Mouse (Mus musculus) CD4-positive helper T cell, adult 2 months (primary cell): ENCODE data around the gene Irgq.

Experiments used
- DNase-seq: peaks from one replicate; pipeline ENCODE4 v3.0.0-alpha.2; 2012; ENCODE audit warnings: low read depth, missing footprints, low spot score

Gene Irgq

DNA sequence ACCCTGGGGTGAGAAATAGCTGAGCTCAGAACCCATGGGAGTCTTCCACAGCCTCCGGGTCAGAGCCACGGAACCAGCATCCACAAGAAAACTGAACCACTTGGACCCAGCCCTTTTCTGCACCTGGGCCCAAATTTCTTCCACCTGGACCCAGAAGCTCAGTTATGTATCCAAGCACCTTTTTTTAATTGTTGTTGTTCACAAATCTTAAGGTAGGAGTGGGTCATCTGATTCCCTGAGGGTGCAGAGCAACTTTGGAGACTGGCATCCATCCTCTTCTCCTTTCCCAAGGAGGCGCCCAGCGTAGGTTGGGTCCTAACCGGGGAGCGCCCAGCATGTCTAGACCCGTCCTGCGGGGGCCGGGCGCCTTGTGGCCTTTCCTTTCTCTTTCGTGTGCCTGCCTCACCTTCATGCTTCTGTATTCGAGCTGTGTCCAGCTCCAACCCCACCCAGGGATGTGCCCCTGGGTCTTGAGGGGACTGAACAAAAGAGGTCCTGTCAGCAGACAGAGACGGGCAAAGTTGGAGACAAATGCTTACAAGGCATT, 15.7 kb downstream of the Irgq start, which contains the start of the genes Pinlyp and Xrcc1:
Gene Pinlyp, minus strand, starts transcription at position 51 of the 547 bp plus-strand sequence.
Gene Xrcc1, plus strand, starts transcription at position 222 of the 547 bp plus-strand sequence.
- DNase-seq: peak; percentile 22

DNA sequence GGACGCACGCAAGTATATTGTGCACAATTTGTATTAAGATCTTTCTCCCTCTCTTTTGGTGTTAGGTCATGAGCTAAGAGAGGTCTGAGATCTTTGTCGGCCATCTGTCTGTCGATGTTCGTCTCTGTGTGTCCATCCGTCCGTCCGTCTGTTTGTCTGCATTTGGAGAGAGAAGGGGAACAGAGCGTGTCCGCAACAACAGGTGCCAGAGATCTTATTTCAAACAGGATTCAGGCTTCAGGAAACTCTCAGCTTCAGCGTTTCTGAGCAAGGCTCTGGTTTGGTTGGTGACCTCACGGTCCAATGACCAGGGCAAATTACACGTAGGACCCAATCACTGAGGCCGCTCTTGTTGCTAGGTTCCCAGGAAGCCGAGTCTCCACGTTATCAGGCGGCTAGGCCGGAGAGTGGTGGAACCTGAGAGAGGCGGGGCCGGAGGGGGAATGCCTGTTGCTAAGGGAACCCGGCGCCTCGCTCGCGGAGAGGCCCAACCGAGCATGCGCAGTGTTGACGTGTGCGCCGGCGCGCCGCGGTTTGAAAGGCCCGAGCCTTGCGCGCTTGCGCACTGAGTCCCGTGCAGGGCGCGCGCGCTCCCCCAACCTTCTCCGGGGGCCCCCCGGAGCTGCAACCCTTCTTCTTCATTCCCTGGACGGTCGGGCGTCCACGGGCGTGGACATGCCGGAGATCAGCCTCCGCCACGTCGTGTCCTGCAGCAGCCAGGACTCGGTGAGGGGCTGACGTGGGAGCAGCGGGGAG, 16.3 kb downstream of the Irgq start:
- DNase-seq: peak; percentile 97

DNA sequence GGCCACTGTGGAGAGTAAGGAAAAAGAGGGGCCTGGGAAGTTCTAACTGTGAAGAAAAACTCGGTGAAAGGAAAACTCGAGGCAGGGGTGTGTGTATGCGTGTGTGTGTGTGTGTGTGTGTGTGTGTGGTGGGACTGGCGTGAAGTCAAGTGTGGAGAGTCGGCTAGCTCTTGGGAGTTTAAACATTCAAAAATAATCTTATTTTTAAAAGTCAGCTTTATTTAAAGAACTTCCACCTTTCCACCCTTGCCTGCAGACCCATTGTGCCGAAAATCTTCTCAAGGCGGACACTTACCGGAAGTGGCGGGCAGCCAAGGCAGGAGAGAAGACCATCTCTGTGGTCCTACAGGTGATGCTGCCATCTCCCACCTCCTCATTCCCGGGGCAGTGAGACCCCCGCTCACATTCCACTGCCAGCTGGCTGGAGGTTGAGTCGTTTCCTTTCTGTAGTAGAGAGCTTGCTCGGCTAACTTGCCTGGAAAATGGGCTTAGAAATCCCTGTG, 17.1 kb downstream of the Irgq start:
- DNase-seq: no peak

DNA sequence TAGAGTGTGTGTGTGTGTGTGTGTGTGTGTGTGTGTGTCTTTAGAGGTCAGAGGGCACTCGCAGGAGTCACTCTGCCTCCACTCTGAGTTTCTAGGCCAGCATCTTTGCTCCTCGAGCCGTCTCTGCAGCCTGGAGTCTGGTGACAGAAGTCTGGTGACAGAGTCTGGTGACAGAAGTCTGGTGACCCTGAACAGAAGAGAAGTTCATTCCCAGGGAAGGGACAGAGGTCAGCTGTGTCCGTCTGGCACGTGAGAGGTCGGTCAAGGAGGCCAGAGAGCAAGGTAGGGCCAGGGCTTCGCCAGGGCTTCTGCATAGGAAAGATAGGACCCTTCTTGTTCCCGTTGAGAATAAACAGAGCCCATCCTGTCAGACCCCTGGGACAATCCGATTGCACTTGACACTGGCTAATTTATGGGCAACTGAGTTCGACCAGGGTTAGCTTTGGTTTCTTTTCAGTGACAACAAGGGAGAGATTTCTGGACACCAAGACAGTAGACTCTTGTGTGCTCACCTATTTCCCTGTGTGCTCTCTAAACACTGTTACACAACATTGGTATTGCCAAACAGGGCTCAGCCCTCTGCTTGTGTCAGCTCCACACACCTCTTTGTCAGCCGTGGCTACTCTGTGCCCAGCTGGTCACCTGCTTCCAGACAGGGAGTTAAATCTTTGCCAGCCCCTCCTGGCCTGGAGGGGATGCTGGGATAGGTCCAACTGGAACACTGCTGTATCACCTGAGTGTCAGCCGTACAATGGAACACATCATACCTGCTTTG, 21.7 kb downstream of the Irgq start:
- no peak for DNase-seq

DNA sequence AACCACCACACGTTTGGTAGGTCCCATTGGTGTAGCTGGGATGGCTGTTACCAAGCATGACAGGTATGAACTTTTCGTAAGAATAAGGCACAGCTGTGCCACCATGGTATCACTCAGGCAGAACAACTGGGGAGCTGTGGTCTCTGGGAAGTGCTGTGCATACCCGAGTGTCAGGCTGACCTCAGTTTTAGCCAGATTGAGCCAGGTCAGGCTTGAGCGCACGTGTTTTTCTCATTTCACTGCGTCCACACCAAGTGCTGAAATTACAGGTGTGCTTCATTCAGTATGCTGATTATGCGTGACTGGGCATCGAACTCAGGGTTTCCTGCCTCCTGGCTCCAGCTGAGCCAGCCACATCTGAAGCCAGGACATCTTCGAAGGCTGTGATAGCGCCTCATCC, 25.3 kb downstream of the Irgq start:
- DNase-seq: no peak

DNA sequence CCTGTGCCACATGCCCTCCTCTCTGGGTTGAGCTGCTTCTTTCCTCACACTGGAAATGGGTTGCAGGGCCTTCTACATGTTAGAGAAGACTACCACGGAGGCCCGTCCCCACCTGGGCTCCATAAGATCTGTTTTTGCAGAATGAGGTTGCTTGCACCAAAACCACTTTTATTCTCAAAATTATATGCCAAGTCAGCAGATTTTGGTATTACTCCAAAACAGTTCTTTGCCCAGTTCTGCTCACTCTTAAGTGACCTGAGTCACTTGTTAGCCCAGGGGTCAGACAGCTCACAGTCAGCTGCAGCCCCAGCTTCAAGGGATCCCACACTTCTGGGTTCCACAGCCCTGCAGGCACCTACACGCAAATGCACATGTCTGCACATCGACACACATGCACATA, 31.0 kb downstream of the Irgq start:
- no peak for DNase-seq

DNA sequence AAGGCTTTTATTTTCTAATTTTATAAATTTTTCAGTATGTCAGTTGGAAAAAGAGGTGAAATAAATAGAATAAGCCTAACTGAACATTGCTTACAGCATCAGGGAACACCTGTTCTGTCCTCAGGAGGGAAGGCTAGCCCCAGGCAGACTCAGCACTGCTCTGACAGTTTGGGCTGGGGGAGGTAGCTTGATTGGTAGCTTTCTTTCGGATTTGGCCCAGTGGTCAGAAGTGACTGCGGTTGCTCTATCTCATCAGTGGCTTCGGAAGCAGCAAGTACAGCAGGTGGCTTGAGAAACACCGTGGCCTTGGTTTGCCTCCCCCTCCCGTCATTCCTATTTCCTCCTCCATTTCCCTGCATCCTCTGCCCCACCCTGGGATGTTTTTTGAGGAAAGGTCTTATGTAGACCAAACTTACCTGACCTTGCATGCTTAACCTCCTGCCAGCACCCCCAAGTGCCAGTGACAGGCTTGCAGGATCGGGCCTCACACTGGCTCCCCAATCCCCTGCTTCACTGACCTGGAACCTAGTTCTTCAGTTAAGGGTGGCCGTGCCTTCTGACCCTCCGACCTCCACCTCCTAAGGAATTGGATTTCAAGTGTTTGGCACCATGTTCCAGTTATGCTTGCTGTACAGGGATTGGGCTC, 32.8 kb downstream of the Irgq start:
- no peak for DNase-seq

DNA sequence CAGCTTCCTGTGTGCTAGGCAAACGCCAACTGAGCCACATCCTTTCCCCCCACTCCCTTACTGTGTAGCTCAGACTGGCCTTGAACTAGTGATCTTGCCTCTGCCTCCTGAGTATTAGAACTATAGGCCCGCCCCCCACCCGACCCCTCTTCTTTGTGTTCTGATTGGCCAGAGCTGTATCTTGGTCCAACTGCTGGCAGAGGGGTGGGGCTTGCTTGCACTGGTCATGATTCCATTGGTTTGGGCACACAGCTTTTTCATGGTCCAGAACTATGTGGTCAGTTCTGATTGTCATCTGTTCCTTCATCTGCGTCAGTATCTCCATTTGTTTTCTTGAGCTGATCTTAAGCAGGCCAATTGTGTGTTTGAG, 33.3 kb downstream of the Irgq start:
- DNase-seq: no peak

DNA sequence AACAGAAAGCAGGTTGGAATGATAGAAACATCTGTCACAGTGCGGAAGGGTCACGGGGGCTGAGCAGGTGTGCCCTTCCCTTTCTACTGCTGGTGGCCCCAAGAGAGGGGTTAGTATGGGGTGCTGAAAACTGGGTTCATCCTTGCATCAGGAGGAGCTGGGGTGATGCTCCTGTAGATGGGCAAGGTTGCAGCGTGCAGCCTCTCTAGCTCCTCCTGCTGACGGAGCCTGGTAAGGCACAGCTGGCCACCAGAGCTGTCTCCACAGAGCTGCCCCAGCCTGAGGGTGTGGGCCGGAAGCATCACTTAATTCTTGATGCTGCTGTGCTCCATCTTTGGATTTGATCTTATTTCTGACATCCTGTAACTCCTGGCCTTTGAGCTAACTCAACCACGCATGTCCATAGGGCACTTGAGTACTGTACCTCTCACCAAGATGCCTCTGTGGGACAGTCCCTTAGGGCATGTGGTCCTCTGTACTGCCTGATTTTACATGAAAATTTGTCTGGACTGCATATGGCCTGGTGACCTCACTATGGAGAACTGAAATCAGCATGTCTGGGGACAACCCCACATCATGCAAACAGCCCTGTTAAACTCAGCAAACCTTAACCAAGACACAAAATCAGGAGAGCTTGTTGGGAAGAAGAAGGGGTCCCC, 34.2 kb downstream of the Irgq start:
- DNase-seq: peak; percentile 75

DNA sequence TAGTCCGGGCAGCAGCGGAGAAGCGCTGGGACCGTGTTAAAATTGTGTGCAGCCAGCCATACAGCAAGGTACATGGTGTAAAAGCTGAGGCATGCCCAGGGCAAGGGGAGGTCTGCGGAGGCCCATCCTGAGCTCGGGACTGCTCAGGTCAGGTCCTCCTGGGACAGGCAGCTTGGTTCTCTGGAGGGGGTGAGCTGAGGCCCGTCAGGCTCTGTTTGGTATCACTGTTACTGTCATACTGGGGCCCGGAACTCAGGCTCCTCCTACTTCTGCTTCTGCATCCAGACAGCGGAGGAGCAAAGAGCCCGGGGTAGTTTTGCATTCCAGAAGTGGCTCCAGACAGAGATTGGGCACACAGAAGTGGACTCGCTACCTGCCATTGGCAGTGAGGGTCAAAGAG, 35.1 kb downstream of the Irgq start:
- no peak for DNase-seq

DNA sequence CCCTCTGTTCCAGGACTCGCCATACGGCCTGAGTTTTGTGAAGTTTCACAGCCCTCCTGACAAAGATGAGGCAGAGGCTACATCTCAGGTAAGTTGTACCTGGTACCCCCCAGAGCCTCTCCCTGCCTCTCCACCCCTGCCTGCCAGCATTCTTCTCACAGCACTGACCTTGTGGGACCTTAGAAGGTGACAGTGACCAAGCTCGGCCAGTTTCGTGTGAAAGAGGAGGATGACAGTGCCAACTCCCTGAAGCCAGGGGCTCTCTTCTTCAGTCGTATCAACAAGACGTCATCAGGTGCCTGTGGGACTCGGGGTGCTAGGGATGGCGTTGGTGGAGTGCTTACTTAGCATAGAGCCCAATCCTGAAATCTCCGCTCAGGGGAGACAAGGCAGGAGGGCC, 35.7 kb downstream of the Irgq start:
- DNase-seq: no peak

DNA sequence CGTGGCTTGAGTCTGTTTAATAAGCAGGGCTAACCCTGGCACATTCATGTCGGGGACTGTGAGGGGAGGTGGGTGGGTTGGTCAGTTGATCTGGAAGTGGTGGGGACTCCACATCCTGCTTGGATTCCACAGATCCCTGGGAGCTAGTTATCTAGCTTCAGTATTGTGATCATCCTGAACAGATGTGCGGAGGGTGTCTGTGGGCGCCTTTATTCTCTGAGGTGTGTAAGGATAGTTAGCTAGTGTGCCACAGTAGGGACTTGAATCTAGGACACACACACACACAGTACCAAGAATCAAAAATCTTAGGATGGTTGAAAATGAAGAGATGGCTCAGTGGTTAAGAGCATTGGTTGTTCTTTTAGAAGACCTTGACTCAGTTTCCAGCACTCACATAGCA, 38.0 kb downstream of the Irgq start:
- no peak for DNase-seq

DNA sequence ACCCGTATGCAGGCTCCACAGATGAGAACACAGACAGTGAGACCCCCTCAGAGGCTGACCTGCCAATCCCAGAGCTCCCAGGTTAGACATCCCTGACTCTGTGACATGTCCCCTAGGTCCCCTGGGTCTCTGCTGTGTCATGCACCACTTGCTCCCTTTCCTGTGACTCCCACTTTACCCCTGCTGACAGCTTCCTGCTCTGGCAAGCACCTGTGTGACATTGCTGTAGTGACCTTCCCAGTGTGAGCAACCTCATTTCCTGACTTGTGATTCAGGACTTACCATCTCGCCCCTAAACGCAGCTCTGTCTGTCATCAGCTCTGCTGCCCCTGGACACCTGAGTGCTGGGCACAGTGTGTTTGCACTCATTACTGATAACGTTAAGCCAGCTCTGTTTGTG, 40.6 kb downstream of the Irgq start:
- DNase-seq: no peak

DNA sequence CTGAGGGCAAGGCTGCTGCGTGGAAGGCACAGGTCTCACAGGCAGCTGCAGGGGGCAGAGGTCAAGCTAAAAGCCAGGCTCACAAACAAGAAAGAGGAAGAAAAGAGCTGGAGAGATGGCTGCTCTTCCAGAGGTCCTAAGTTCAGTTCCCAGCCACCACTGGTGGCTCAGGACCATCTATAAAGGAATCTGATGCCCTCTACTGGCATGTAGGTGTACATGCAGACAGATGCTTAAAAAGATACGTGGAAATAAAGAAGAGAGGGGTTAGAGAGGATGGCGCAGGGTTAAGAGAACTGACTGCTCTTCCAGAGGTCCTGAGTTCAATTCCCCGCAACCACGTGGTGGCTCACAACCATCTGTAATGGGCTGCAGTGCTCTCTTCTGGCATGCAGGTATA, 42.0 kb downstream of the Irgq start:
- peak; percentile 9 for DNase-seq

DNA sequence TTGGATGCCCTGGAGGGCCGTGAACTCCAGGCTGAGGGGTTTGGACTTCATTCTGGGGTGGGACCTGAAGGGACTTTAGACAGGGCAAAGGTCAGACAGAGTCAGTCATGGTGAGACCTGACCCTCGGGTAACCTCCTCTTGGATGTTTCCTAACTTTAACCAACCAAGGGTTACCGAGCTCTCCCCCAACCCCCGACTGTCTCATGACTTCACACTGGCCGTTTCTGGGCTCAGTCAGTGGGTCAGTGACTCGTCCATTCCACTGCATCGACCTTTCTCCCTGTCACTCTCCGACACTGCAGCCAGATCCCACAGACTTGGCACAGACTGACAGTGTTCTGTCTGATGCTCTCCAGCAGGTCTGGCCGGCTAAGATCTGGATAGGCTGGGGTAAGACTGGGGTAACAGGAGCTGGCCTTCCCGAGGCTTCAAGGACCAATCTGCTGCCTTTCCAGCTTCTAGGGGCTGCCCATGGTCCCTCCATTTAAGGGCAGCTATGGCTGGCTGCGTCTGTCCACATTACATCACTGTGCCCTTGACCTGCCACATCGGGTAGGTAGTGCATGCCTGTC, 43.8 kb downstream of the Irgq start:
- DNase-seq: no peak

DNA sequence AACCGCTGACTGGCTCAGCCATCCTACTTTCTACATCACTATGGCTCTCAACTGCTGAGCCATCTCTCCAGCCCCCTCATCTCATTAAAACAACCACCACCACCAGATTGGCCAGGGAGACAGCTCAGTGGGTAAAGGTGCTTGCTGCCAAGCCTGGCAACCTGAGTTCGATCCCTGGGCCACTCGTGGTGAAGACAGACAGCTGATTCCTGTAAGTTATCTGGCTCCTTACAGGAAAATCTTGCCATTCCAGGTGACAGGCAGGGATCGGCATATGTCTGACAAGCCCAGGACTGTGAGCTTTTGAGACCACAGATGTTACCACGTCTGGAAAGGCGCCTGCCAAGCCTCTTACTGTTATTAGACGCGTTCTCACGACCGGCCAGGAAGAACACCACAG, 47.3 kb downstream of the Irgq start:
- no peak for DNase-seq

DNA sequence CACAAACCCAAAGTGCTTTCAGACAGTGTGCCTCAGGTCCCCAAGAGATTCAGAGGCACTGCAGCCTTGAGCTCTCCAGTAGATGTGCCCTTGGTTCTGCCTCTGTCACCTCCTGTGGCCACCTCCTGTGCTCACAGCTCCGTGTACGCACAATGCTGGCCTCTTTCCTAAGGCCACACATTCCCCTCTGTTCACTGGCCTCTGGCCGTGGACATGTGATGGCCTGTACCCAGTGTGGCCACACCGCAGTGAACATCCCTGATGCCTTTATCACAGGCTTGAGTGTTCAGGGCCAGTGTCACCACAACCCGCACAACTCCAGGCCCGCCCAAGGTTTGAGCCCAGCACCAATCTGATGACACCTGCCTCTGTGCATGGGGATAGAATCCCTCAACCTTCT, 54.4 kb downstream of the Irgq start:
- DNase-seq: no peak

DNA sequence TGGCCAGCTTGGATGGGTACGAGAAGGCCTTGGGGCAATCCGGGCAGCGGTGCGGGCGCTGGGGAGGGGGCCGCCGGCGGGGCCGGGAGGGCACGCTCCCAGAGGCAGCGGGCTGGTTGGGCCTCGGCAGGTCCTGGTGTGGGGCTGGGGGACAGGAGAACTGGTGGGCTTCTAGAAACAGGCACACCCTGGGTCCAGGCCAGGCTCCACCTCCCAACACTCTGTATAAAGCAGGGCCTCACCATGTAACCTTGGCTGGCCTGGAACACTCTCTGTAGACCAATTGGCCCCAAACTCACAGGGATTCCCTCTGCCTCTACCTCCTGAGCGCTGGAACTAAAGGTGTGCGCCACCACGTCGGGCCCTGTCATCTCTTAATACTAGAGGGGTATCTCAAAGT, 55.5 kb downstream of the Irgq start:
- DNase-seq: no peak

DNA sequence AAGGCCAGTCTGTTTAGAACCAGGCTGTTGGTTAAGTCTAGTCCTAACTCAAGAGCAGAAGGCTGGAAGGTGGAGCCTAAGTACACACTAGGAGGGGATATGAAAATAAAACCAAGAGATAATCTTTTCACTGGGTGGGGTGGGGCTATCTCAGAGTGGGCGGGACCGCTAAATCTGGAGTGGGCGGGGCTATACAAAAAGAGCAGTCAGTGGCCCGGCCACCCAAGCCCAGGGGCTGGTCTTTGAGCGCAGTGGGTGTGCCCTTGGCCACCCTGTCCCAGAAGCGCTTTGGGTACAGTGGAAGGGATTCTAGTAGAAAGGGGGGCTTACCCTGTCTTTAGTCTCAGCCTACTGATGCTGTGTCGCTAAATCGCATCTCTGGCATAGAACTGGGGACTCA, 56.3 kb downstream of the Irgq start:
- no peak for DNase-seq

DNA sequence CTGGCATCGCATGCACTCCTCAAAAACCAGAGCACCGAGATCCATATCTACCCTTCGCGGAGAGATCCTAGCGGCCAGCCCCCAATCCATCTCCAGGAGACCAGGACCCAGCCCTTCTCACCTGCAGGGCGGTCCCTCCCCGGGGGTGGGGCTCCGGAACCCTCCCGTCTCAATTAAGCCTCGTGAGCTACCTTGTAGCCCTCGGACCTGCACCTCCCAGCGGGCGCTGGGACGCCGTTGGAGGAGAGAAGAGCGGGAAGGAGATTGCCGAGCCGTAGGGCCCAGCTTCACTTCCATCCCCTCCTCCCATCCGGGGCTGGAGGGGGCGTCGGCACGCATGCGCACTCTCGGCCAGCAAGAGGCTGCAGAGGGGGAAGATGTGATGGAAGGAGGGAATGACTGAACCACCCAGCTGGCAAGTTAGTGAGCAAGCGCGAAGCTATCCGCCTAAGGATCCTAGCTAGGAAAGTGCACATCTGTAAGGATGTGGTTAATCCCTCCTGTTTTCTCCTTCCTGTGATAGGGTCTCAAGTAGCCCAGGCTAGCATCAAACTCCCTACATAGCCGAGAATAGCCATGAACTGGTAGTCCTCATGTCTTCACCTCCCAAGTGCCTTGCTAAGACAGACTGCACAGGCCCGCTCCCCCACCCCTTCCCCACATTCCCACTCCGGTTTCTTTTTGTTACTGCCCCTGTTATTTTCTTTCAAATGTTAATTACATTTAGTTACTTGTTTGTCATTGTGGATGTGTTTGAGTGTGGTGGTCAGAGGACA, 57.0 kb downstream of the Irgq start, which contains the start of the genes Ethe1 and Zfp575:
Gene Ethe1, plus strand, starts transcription at position 214 of the 776 bp plus-strand sequence.
Gene Zfp575, minus strand, starts transcription at position 312 of the 776 bp plus-strand sequence.
- peak; percentile 22 for DNase-seq
